Mouse (Mus musculus) hematopoietic stem cell, adult 5-6 weeks (primary cell): Measurements from ENCODE around the gene Sec16b. TPM values are rescaled to one million over a fixed set of nuclear protein-coding genes. Genes with fewer than 3 reads are reported as not detected.
A peak's percentile ranks its signal among the peaks of the same experiment; 100 is the strongest.

Experiments used
- ATAC-seq, 2 experiments: fragments of 125-278 bp in 1 of 2; replicated peaks in 1 of 2; 2 replicates each; pipeline ENCODE4 v1.8.0; 2016 to 2017; ENCODE audit warnings: inconsistent platforms in 2 of 2, mild to moderate bottlenecking in 2 of 2, moderate number of reproducible peaks in 2 of 2, low read depth in 1 of 2, moderate TSS enrichment in 1 of 2; ENCODE audit not compliant: low FRiP score in 2 of 2, poor library complexity in 2 of 2, severe bottlenecking in 2 of 2, insufficient read depth in 1 of 2, low TSS enrichment in 1 of 2
- total RNA-seq: library from RNA; stranded (forward); fragments of 172-1452, 232-1000 nt; gene quantifications from 2 replicates; pipeline ENCODE4 v1.2.3, GENCODE M21; 2017

Sec16b gene
- 1.0 and 1.7 TPM in 2 replicates for total RNA-seq

GRCm38 (mm10) chr1:157506522-157506921 is at the start of gene Sec16b:
Gene Sec16b (plus strand): TSS chr1:157506728.
- no peak for ATAC-seq

DNA sequence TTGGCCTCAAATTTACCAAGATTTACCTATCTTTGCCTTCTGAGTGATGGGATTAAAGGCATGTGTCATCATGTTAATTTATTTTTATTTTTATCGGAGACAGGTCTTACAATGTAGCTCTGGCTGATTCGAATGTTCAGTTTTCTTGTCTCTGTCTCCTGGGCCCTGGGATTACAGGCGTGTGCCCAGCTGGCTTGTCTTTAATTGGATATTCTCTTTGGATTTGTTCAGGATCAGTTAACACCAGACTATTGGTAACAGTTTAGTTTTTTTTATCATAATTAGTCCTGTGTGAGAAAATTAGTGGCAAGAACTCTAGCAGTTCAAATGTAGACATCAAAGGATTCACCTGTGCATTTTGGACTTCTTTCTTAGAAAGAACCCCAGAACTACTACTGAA is 48.7 kb upstream of the Sec16b start:
- ATAC-seq: no peak

DNA sequence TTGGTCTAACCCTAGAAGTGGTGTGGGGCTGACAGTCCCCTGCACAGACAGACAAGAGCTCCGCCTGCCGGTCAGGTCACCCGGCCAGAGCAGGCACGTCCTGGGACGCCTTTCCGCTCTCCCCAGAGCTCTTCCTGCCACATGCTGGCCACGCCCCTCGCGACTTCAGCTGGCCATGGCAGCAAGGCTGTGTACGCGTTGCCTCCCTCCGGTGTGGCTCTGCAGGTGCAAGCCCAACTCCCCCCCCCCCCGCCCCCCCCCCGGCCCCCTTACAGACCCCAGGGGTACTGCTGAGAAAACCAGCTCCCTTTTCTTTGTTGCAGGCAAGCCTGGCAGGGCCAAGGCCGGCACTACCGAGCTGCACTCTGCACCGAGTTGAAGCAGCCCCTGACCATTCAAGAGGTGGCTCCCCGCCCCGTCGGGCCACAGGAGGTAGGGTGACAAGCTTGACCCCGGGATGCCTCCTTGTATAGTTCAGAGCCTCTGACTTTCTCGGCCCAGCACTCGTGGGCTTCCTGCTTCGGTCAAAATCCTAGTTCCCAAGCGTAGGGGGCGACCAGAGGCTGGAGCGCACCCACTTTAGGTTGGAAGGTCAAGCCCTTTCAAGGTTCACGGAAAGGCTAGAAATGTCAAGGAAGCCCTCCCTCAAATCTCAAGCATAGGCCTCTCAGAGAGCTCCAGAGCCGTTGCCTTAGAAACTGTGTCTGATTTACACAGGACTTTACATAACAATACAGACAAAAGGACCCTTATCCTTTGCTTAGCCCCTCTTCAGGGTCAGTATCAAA is 47.9 kb upstream of the Sec16b start, which contains the start of gene Cryzl2:
Cryzl2 (plus strand) TSS at position 157 of the 788 bp plus-strand sequence.
- peak; percentile 97 to 99 for ATAC-seq

GRCm38 (mm10) chr1:157459904-157460303 is 46.6 kb upstream of the Sec16b start:
- ATAC-seq: no peak

DNA sequence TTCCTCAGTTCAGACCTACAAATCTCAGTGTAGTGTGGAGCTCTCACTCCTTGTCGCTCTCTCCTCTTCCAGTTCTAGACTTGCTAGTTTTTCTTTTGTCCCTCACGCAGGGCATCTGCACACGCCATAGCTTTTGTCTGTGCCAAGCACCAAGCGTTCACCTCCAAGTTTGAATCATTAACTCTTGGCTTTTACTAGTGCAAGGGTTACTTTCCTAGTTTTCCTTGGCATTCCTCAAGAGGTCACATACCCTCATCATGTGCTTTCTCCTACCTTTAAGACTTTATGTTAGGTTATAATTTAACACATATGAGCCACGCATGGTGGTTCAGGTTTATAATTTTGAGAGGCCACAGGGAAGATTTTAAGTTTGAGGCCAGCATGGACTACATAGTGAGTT is 45.3 kb upstream of the Sec16b start:
- no peak for ATAC-seq

DNA sequence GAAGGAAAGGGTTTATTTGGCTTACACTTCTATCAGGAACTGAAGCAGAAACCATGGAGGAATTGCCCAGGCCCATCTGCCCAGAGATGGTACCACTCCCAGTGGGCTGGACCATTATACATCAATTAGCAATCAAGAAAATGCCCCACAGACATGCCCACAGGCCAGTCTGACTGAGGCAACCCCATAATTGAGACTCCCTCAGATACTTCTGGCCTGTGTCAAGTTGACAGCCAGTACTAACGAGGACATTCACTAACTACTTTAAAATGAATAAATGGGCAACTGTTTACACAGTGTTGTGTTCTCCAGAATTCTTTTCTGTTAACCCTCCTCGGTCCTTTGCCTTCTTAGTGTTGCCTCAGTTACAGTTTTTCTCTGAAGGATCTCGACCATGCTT is 44.2 kb upstream of the Sec16b start:
- no peak for ATAC-seq

DNA sequence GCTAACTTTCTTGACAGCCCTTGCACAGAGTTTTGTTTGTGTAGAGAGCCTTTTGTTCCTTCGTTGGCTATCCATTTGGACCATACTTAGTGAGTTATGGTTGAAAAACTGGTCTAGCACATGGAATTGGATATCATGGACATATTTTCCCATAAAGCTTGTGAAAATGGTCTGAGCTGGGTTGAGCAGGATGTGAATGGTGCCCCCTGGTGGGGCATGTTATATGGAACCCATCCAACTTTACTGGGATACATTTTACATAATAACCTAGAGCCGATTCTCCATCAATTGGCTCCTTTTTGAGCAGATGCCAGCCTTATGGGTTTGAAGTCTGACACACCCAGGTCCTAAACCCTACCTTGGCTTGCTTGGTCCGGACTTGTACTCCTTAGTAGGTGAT is 41.3 kb upstream of the Sec16b start:
- ATAC-seq: peak in 1 of 2 experiments; percentile 40; a peak in 2 of 4 replicates

- no peak for ATAC-seq
Observed at GRCm38 (mm10) chr1:157467866-157468265, 38.7 kb upstream of the Sec16b start.

DNA sequence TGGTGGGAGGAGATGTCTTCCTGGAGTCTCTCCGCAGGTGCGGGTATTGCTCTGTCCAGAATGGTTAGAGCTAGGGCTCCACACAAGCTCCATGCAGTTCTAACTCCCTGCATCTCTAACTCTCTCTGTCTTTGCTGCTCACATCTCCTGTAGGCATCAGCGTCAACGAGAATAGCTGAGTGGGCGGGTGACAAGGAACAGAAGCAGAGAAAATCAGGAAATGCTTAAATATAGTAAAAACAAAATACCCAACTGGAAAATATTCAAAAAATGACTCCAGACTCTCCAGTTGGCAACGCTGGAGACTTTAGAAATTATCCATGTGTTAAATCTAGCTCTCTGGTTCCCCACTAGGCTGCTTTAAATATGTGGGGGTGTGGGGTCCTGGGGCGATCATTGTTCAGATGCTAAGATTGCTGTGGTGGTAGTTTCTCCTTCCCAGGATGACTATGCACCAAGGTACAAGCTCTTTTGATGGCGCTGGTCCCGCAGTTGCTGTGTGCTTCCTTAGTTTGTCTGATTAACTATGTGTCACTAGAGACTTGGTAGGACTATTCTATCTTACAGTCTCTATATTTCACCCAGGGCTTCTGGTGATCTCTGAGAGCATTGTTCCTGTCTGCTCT is 35.7 kb upstream of the Sec16b start:
- no peak for ATAC-seq

DNA sequence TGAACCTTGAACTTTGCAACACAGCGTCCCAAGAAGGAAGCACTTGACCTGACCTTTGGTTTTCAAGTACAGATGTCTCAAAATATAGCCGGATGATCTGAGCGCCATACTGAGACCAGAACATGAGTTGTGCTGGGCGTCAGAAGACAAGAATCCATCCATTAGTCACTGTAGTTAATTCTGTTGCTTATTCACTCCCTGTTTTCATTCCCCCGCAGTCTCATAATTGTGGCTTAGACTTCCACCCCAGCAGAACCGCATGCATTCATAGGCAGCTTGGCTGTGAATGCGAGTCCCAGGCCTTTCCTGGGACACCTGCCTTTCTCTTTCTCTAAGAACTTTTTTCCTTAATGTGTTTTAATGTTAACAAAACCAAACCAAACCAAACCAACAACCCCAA is 33.8 kb upstream of the Sec16b start:
- no peak for ATAC-seq

GRCm38 (mm10) chr1:157474865-157475264 is 31.7 kb upstream of the Sec16b start:
- no peak for ATAC-seq

DNA sequence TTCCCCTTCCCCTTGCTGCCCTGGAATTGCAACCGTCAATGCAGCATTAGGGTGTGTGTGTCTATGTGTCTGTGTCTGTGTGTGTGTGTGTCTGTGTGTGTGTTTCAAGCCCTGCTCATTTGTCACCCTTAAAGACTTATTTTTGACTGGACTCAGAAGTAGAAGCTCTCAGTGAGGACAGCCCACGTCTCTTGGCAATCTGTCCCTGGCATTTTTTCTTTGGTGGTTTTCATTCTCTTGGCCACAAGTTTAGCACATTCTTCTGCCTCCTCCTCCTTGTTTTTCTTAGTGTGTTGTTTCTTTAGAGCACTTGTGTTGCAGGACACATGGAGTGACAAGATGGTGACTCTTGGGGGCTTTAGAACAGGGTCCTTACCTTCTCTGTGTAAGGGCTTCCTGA is 30.3 kb upstream of the Sec16b start:
- no peak for ATAC-seq

DNA sequence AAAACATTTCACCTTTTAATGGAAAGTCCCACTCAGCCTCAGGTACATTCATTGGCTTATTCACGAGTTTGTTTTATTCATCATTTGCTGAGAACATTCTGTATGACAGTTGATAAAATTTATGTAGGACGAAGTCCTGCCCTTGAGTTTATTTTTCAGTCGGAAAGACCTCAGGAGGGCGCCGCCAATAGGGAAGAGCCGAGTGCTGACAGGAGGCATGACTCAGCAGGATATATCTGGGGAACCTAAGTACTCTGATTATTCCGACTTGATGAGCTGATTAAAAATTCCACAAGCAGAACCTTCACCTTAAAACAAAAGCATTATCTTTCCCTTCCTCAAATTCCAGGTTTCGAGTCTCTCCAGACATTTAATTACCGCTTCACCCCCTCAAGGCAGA is 26.4 kb upstream of the Sec16b start:
- ATAC-seq: peak; percentile 53 to 63; a peak in 3 of 4 replicates

DNA sequence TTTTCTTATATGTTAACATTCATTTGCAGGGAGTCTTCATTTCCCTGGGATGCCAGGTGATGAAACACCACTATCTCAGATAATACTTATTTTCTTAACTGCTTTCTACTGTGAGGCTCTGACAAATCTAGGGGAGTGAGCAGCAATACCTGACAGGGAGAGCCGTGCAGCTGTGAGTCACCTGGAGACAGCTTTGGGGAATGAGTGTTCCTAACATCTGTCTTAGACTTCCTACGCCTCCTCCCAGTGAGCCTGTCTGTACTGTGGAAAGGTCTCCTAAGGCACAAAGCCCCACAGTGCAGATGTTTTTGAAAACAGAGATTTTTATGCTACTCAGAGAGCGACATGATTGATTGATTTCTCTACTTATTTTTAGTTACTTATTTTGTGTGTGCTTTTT is 25.6 kb upstream of the Sec16b start:
- ATAC-seq: no peak

GRCm38 (mm10) chr1:157481666-157482065 is 24.9 kb upstream of the Sec16b start:
- no peak for ATAC-seq

DNA sequence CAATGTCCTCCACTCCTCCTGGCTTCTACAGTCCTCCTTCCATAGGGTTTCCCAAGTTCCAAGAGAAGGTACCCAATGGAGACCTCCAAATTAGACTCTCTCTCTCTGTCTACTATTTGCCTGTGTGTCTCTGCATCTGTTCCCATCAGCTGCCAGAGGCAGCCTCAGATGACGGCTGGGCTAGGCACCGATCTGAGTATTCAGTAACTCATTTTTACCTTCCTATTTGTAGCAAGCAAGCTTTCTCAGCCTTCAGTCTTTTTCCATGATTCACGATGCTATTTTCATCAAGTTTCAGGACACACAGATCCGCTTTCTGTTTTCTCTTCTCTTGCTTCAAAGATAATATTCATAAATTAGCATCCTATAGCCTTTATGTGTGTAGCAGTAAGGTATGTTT is 22.4 kb upstream of the Sec16b start:
- no peak for ATAC-seq

GRCm38 (mm10) chr1:157500657-157501056 is 5.9 kb upstream of the Sec16b start:
- no peak for ATAC-seq

- ATAC-seq: no peak
Observed at GRCm38 (mm10) chr1:157501352-157501945, 5.1 kb upstream of the Sec16b start.
